Mouse (Mus musculus): Measurements from ENCODE around the gene Nrip3.
A peak's percentile ranks its signal among the peaks of the same experiment; 100 is the strongest.

Gene Nrip3

GRCm38 (mm10) chr7:109767575-109768350 is 14.1 kb downstream of the Nrip3 start:
- no peak for DNase-seq

GRCm38 (mm10) chr7:109764009-109764408 is 17.8 kb downstream of the Nrip3 start:
- DNase-seq: no peak

GRCm38 (mm10) chr7:109756291-109756690 is 25.5 kb downstream of the Nrip3 start:
- DNase-seq: no peak

GRCm38 (mm10) chr7:109754034-109754433 is 27.8 kb downstream of the Nrip3 start:
- no peak for DNase-seq

GRCm38 (mm10) chr7:109752008-109752925 is 29.6 kb downstream of the Nrip3 start, which contains the start of gene Tmem9b:
TSS of gene Tmem9b (minus strand) at chr7:109752875.
- peak; percentile 87 for DNase-seq

- DNase-seq: no peak
These were observed 30.3 kb downstream of the Nrip3 start for GRCm38 (mm10) chr7:109751427-109752007.

- DNase-seq: no peak
These were observed 34.1 kb downstream of the Nrip3 start for GRCm38 (mm10) chr7:109747747-109748146.

- no peak for DNase-seq
These were observed 40.1 kb downstream of the Nrip3 start for GRCm38 (mm10) chr7:109741703-109742102.

GRCm38 (mm10) chr7:109741060-109741459 is 40.8 kb downstream of the Nrip3 start:
- no peak for DNase-seq

- DNase-seq: no peak
These were observed 41.9 kb downstream of the Nrip3 start for GRCm38 (mm10) chr7:109739822-109740370.

GRCm38 (mm10) chr7:109734806-109735205 is 47.0 kb downstream of the Nrip3 start:
- DNase-seq: no peak

GRCm38 (mm10) chr7:109731626-109732025 is 50.2 kb downstream of the Nrip3 start, which contains the start of gene Ascl3:
TSS of gene Ascl3 (minus strand) at chr7:109731726.
- DNase-seq: no peak

GRCm38 (mm10) chr7:109723697-109724096 is 58.1 kb downstream of the Nrip3 start, which contains the start of gene BC051019:
TSS of gene BC051019 (minus strand) at chr7:109723850.
- no peak for DNase-seq

- DNase-seq: no peak
These were observed 58.7 kb downstream of the Nrip3 start for GRCm38 (mm10) chr7:109723114-109723513.

- peak; percentile 49 for DNase-seq
These were observed 59.2 kb downstream of the Nrip3 start for GRCm38 (mm10) chr7:109722618-109723017.

- DNase-seq: peak; percentile 25
These were observed 62.5 kb downstream of the Nrip3 start for GRCm38 (mm10) chr7:109719286-109719685.

- DNase-seq: no peak
These were observed 68.3 kb downstream of the Nrip3 start for GRCm38 (mm10) chr7:109713434-109713982.

- no peak for DNase-seq
These were observed 69.6 kb downstream of the Nrip3 start for GRCm38 (mm10) chr7:109712198-109712597.

GRCm38 (mm10) chr7:109710069-109710468 is 71.8 kb downstream of the Nrip3 start:
- DNase-seq: no peak

- no peak for DNase-seq
These were observed 72.9 kb downstream of the Nrip3 start for GRCm38 (mm10) chr7:109708961-109709382.

All from thymus, postnatal 4 days (tissue).